Mouse (Mus musculus): ENCODE measurements at regions not wholly inside any gene's neighbourhood (a gene's known extent, or its start where the extent isn't known, plus 50 kb on each side); places are given as distances from the start of the nearest gene placed in this dataset.

GRCm38 (mm10) chr6:111621684-111622480 is 651.7 kb upstream of the Lmcd1 start:
- DNase-seq (ENCODE audit: inconsistent age in 2 of 2, low spot score in 1 of 2), result no peak

GRCm38 (mm10) chr6:111622481-111623139 is 650.9 kb upstream of the Lmcd1 start:
- DNase-seq (ENCODE audit: inconsistent age in 2 of 2, low spot score in 1 of 2), result no peak

GRCm38 (mm10) chr6:111623140-111623497 is 650.4 kb upstream of the Lmcd1 start:
- no peak for DNase-seq (ENCODE audit: inconsistent age in 2 of 2, low spot score in 1 of 2)

- no peak for DNase-seq (ENCODE audit: inconsistent age in 2 of 2, low spot score in 1 of 2)
These were observed 648.1 kb upstream of the Lmcd1 start for GRCm38 (mm10) chr6:111625501-111625900.

GRCm38 (mm10) chr6:111652736-111653135 is 620.8 kb upstream of the Lmcd1 start:
- no peak for DNase-seq (ENCODE audit: inconsistent age in 2 of 2, low spot score in 1 of 2)

- no peak for DNase-seq (ENCODE audit: inconsistent age in 2 of 2, low spot score in 1 of 2)
These were observed 613.6 kb upstream of the Lmcd1 start for GRCm38 (mm10) chr6:111659957-111660356.

GRCm38 (mm10) chr6:111664603-111665002 is 609.0 kb upstream of the Lmcd1 start:
- DNase-seq (ENCODE audit: inconsistent age in 2 of 2, low spot score in 1 of 2), result no peak

- no peak for DNase-seq (ENCODE audit: inconsistent age in 2 of 2, low spot score in 1 of 2)
These were observed 588.6 kb upstream of the Lmcd1 start for GRCm38 (mm10) chr6:111684911-111685310.

- no peak for DNase-seq (ENCODE audit: inconsistent age in 2 of 2, low spot score in 1 of 2)
These were observed 570.7 kb upstream of the Lmcd1 start for GRCm38 (mm10) chr6:111702864-111703263.

GRCm38 (mm10) chr6:111708277-111708676 is 565.3 kb upstream of the Lmcd1 start:
- DNase-seq (ENCODE audit: inconsistent age in 2 of 2, low spot score in 1 of 2), result no peak

- no peak for DNase-seq (ENCODE audit: inconsistent age in 2 of 2, low spot score in 1 of 2)
These were observed 547.6 kb upstream of the Lmcd1 start for GRCm38 (mm10) chr6:111725969-111726368.

- DNase-seq (ENCODE audit: inconsistent age in 2 of 2, low spot score in 1 of 2), result no peak
These were observed 543.2 kb upstream of the Lmcd1 start for GRCm38 (mm10) chr6:111730381-111730780.

- no peak for DNase-seq (ENCODE audit: inconsistent age in 2 of 2, low spot score in 1 of 2)
These were observed 539.6 kb upstream of the Lmcd1 start for GRCm38 (mm10) chr6:111733926-111734325.

- no peak for DNase-seq (ENCODE audit: inconsistent age in 2 of 2, low spot score in 1 of 2)
These were observed 534.6 kb upstream of the Lmcd1 start for GRCm38 (mm10) chr6:111738983-111739382.

- DNase-seq (ENCODE audit: inconsistent age in 2 of 2, low spot score in 1 of 2), result no peak
These were observed 491.7 kb upstream of the Lmcd1 start for GRCm38 (mm10) chr6:111781710-111782481.

GRCm38 (mm10) chr6:111808611-111809010 is 464.9 kb upstream of the Lmcd1 start:
- no peak for DNase-seq (ENCODE audit: inconsistent age in 2 of 2, low spot score in 1 of 2)

GRCm38 (mm10) chr6:111813982-111814603 is 459.5 kb upstream of the Lmcd1 start:
- no peak for DNase-seq (ENCODE audit: inconsistent age in 2 of 2, low spot score in 1 of 2)

- DNase-seq (ENCODE audit: inconsistent age in 2 of 2, low spot score in 1 of 2), result peak in 1 of 2 experiments; percentile 5
These were observed 458.4 kb upstream of the Lmcd1 start for GRCm38 (mm10) chr6:111815150-111815549.

- DNase-seq (ENCODE audit: inconsistent age in 2 of 2, low spot score in 1 of 2), result no peak
These were observed 453.3 kb upstream of the Lmcd1 start for GRCm38 (mm10) chr6:111820265-111820664.

GRCm38 (mm10) chr6:111844321-111844835 is 429.2 kb upstream of the Lmcd1 start:
- no peak for DNase-seq (ENCODE audit: inconsistent age in 2 of 2, low spot score in 1 of 2)

- DNase-seq (ENCODE audit: inconsistent age in 2 of 2, low spot score in 1 of 2), result peak in 1 of 2 experiments; percentile 21
These were observed 407.4 kb upstream of the Lmcd1 start for GRCm38 (mm10) chr6:111866101-111866598.
